Mouse (Mus musculus) c-Kit-negative CD71-positive TER-119-positive erythroid progenitor cells, embryonic 14.5 days (primary cell): ENCODE results near the gene Nr5a2.

Experiments
- DNase-seq: peaks from one replicate; pipeline ENCODE4 v3.0.0-alpha.2; 2013; ENCODE audit warnings: low read depth, low spot score

The Nr5a2 gene

GRCm38 (mm10) chr1:136948511-136949275 is 11.6 kb downstream of the Nr5a2 start:
- no peak for DNase-seq

DNA sequence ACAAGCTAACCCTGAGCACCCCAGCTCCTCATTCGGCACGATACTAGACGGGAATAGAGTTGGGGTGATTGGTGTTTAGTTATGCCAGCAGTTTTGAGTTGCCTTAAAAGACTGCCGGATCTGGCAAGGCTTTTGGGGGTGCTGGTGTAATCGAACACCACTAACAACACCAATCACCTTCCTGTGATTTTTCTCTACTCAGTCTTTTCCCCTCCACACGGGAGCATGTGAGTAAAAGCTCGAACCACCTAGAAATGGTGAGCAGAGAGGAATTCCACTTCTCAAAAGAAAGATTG is 12.2 kb downstream of the Nr5a2 start:
- no peak for DNase-seq

DNA sequence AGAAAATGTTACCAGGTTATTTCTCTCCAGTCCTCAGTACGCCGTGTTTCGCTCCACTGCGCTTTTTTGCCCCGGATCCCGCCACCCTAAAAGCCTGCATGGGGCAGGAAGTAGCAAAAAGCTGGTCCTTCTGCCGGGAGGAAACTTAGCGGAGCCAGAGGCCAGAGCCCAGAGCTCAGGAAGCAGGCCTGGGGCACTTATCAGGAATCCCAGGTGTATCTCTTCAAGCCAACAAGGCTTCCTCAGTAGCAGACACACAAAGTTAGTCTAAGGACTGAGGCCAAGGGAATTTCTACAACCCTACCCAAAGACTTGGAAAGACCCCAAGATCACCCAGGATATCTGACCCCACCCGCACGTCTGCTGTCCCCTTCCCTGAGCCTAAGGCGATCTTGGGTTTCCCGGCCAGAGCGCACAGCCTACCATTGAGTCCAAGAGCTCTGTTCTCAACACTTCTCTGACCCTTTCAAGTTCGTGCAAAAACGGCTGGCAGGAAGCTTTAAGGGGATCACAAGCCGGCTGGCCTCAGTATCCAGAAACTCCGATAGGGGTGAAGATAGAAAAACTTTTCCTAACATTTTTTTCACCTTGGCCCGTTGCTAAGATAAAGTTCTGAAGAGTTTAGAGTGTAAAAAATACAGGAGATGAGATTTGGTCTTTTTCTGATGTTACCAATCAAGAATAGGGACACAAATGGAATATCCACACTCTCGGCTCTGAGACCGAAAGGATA is 12.7 kb downstream of the Nr5a2 start:
- no peak for DNase-seq

DNA sequence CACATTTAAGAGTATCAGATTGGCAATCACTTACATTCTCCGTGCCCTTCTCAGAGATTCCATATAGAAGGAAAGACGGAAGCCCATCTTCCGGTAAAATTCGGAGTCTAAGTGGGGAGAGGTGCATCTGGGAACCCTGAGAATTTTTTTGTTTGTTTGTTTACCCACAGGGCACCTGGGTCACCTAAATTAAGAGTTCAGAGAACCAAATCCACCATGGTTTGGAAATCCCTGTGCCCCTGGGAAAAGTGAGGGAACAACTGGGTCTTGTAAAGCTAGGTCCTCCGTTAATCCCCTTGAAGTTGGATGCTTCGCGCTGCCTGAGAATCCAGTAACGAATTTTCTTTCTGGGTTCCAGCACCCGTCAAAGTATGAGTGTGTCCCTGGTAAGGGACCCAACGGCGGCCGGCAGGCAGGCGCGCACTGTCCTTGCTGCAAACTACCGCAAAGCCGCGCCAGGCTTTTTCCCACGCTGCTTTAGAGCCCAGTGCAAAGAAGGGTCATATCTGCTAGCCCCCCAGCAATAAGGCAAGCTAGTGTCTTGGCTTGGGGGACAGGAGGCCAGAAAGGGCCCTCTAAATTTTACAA is 13.3 kb downstream of the Nr5a2 start:
- DNase-seq, result no peak

GRCm38 (mm10) chr1:136946404-136946803 is 13.8 kb downstream of the Nr5a2 start:
- no peak for DNase-seq

DNA sequence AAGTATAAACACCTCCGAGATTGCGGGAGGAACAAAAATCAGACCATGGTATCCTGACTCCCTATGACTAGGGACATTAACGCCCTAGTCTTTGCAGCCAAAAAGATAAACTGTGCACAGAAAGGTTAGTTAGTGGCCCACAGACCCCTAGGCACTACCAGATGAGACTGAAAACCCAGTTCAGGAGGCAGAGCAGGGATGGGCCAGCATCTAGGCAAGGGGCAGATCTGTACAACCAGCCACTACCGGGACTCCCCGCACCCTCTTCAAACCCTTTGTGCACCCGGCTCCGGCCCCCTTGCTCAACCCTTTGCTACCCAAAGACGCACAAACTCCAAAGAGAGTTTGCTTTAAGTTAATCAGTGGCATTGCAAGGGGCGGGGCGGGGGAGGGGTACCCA is 14.4 kb downstream of the Nr5a2 start:
- no peak for DNase-seq

GRCm38 (mm10) chr1:136945426-136945825 is 14.8 kb downstream of the Nr5a2 start:
- DNase-seq, result no peak

DNA sequence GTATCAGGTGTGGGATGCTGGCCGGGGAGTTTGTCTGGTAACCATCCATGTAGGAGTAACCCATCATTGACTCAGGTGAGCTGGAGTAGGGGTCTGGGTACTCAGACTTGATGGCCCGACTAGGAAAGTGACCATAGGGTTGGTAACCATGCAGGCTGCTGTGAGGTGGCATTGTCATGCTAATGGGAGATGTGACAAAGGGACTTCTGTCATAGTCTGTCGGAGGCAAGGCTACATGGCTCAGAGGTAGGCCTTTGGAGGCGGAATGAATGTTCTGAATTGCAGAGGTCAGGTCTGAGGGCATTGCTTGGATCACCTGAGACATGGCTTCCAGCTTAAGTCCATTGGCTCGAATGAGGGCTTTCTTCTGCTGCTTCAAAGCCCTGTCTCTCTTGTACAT is 19.6 kb downstream of the Nr5a2 start:
- no peak for DNase-seq

DNA sequence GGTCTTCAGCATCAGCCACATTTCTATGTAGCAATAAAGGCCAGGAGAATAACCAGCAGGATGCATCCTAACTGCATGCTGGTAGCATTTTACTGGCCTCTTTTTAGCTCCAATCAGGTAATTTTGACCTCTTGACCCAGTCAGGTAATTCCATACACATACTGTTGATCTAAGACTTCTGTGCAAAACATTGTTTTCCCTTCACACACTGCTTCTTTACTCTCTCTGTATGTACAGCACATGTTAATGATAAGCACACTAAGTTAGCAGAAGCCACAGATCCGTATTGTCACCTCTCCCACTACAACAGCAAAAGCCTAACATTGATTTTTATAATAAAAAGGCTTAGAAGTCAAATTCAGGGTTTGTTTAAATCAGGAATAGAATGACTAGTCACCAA is 21.0 kb downstream of the Nr5a2 start:
- no peak for DNase-seq

- no peak for DNase-seq
These were observed 24.3 kb downstream of the Nr5a2 start for GRCm38 (mm10) chr1:136935960-136936324.

GRCm38 (mm10) chr1:136935316-136935959 is 24.8 kb downstream of the Nr5a2 start:
- no peak for DNase-seq

DNA sequence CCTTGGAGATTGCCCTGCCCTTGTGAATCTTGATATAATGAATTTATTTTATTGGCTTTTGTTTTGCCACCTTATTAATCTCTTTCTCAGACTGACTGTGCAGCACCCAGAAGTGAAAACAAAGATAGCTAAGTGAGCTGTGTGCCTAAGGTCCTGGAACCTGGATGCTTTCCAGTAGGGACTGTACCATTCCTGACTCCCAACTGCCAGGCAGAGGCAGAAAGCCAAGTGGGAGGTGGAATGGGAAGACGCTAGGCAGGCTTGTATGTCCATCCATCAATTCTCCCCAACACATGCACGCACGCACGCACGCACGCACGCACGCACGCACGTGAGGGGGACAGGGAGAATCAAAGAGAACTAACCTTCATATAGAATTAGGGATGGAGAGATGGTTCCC is 26.2 kb downstream of the Nr5a2 start:
- no peak for DNase-seq

GRCm38 (mm10) chr1:136931026-136931425 is 29.2 kb downstream of the Nr5a2 start:
- DNase-seq, result no peak

DNA sequence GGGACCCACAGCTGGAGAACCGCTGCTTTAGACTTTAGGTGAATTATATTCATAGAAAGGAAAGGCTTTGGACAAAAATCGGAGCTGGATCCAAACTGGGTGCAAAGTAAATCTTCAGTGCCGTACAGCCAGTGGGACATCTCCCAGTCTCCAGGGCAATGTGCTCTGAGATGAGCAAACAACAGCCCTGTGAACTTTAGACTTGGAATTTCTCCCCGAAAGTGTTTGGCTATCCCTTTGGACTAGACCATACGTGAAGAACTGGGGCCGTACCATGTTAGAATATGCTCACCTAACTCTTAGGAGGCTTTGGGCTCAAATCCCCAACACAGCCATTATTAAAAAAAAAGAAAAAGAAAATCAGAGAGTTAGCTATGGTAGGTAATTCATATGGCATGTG is 30.5 kb downstream of the Nr5a2 start:
- DNase-seq, result no peak

- DNase-seq, result no peak
These were observed 32.8 kb downstream of the Nr5a2 start for GRCm38 (mm10) chr1:136927428-136927827.

GRCm38 (mm10) chr1:136926026-136926425 is 34.2 kb downstream of the Nr5a2 start:
- DNase-seq, result no peak

- DNase-seq, result no peak
These were observed 40.2 kb downstream of the Nr5a2 start for GRCm38 (mm10) chr1:136920089-136920488.

DNA sequence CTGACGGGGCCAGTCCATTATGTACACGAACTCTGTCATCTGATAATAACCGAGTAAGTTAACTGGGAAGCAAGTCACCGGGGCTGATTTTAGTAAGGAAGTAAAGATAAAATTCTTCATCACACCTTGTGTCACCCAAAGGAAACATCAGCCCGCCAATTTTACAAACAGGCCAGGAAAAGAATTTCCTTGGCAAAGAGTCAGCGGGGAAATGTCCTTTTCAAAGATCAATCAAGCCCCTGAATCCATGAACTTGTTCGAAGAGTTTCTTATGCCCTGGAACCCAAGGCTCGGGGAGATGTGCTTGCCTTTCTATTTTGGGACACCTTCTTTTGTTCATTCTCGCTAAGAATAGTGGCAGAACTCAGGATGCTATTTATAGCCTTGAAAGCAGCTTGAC is 41.5 kb downstream of the Nr5a2 start:
- no peak for DNase-seq

DNA sequence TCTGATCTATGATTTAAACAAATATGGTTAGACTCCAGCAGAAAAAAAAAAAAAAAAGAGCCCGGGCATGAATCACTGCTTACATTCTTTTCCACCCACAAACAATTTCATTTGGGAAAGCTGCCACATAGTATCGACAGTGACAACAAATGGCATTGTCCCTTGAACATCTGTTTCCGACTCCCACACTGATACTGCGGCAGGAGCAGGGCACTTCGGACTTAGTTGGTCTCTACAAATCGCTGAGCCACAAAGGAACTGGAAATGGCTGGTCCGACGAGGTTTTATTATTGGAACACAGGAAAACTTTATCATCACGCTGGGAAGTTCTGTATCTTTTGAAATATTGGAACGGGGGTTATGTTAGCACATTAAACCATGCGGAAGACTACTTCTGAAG is 44.8 kb downstream of the Nr5a2 start:
- DNase-seq, result no peak

DNA sequence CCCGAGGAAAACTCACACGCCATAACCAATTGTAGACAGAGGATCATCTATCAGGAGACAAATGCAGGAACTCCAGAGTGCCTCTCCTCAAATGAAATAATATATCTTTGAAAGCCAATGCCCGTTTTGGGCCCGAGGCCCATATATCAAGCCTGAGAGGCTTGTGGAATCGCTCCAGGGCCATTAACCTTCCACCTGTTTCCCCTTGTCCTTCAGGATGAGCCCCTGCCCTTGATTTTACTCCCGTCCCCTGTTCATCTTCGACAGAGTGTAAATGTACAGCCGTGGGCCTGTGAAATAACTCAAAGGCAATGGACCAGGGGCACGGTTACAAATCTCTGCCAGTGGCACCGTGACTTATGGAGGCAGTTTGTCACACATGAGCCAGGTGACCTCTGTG is 48.3 kb downstream of the Nr5a2 start:
- no peak for DNase-seq

DNA sequence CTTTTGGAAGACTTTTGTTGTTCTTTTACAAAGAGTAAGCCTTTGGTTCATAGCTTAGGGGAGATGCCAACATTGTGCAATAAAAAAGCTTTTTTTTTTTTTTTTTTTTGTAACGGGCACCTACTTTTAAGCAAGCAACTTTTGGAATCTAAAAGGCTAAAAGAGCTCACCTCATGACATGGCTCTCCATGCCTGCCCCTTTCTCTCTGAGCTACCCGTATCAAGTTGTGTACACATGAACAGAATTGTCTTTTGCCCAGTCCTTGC is 48.7 kb downstream of the Nr5a2 start:
- no peak for DNase-seq

DNA sequence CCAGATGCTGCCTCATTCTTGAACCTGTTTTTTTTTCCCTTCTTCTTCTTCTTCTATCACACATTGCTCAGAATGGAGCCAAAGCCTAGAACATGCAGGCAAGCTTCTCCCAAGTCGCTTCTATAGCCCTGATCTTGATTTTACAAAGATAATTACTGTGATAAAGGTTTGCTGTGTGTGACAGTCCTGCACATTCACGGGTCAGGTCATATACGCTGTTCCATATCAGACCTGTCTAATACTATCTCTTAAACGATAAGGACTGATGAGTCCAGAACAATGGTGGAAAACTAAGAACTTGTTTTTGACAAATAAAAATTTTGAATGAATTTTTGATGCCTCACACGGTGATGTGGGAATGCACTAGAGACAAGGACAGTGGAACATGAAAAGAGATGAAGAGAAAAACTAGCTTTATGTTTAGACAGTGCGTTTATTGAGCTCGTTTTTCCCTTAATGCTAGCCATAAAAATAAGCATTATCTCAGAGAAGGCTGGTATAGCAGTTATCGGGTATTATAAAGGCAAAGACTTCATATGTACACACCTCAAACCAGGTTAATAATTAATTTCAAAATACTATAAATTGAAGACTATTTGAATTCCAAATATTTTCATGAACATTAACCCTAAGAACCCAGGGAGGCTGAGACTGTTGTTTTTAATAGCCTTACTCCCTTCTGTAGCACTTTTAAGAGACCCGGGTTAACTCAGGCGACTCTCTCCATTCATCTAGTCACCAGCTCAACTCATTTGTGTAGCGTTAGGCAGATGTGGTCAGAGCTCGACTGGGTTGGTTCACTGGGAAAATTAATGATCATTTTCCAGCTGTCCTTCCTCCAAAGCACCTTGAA is 49.3 kb downstream of the Nr5a2 start:
- DNase-seq, result no peak
